In genomic region chr3:127764541-127764940, GRCm38 (mm10) we compare ENCODE assay signal across 17 mouse cellular contexts. TPM values are rescaled to one million over a fixed set of nuclear protein-coding genes. Genes with fewer than 3 reads are reported as not detected.
DNase-seq lines count a peak whose midpoint lies in the region; ATAC-seq and TF ChIP-seq lines count a peak whose summit lies in the region.
"Had no signal": no experiment of that assay in that cellular context is flagged by ENCODE, and none has a peak within 500 bp of the region (broad histone marks: within the 10 kb centered on the region; RNA-seq: fewer than 3 reads in every experiment).

No protein-coding gene starts in this region.

- no peaks in the 10 kb centered on the region for H3K4me1 ChIP-seq in heart, postnatal 0 days (ENCODE audit: control insufficient read depth, insufficient read depth)
- no peaks in the 10 kb centered on the region for H3K4me1 ChIP-seq in heart, embryonic 12.5 days (replicated peaks)
- no peaks in the 10 kb centered on the region for H3K4me1 ChIP-seq in lung, postnatal 0 days (ENCODE audit: insufficient read depth, low read depth, low read length)
- peaks cover 2 to 7% of the 10 kb centered on the region in 2 experiments for H3K4me1 ChIP-seq in MEL (ENCODE audit: control insufficient read depth in 1 of 2, insufficient read depth in 2 of 2, low read length in 2 of 2)
- H3K4me1 ChIP-seq: kidney, embryonic 15.5 days; midbrain, embryonic 12.5 days had no signal

- no peak for DNase-seq in heart, postnatal 0 days (ENCODE audit: low spot score)
- DNase-seq in lung, postnatal 0 days (ENCODE audit: low spot score): no peak
- DNase-seq in lung, postnatal 14 days: no peak
- DNase-seq in B cell, adult 2 months: peak; percentile 15 to 19
- no peak for DNase-seq in MEL (ENCODE audit: low read depth, low spot score)
- no peak for DNase-seq in urinary bladder, postnatal 14 days (ENCODE audit: low spot score)
- DNase-seq: cerebellum, postnatal 10 days; embryo, embryonic 11 days; gastrocnemius, adult 2 months; layer of hippocampus, adult 9-11 months; liver; right cerebral cortex, postnatal 4 days had no signal

- H3K27me3 ChIP-seq in heart, postnatal 0 days (ENCODE audit: control insufficient read depth, insufficient read depth, low read length): 0 out of 2 replicates have a peak, but pooled peaks cover 11% of the 10 kb centered on the region
- peaks cover 28% of the 10 kb centered on the region for H3K27me3 ChIP-seq in heart, embryonic 12.5 days (replicated peaks)
- no peaks in the 10 kb centered on the region for H3K27me3 ChIP-seq in lung, postnatal 0 days (replicated peaks; ENCODE audit: insufficient read depth, low read length)
- H3K27me3 ChIP-seq in MEL (ENCODE audit: control insufficient read depth in 1 of 2, insufficient read depth in 2 of 2, low read length in 2 of 2): no peaks in the 10 kb centered on the region

- no peak for TF ChIP-seq EP300 in heart, postnatal 0 days (IDR thresholded peaks at IDR 0.05; ENCODE audit: low read depth)
- no peak for TF ChIP-seq EP300 in lung, postnatal 0 days (IDR thresholded peaks at IDR 0.05)
- TF ChIP-seq EP300 in MEL (IDR thresholded peaks at IDR 0.05; ENCODE audit: low read depth in 1 of 2, low read length in 2 of 2): no peak

- peak; percentile 22; the same call in 1 of the 2 replicates for TF ChIP-seq CTCF in heart, postnatal 0 days (IDR thresholded peaks at IDR 0.05; ENCODE audit: low read depth)
- TF ChIP-seq CTCF in lung, postnatal 0 days (IDR thresholded peaks at IDR 0.05): peak; percentile 35
- TF ChIP-seq CTCF in MEL (IDR thresholded peaks at IDR 0.05 in 2 of 3, conservative IDR thresholded peaks at IDR 0.05 in 1 of 3; ENCODE audit: control insufficient read depth in 1 of 3, insufficient read depth in 1 of 3, low read depth in 2 of 3, low read length in 3 of 3, poor library complexity in 1 of 3, severe bottlenecking in 1 of 3): peak; percentile 43 to 50 (median 49); a peak in 5 of 6 replicates

- TF ChIP-seq RAD21 in MEL (IDR thresholded peaks at IDR 0.05; ENCODE audit: low read depth, low read length): peak; percentile 2

- TF ChIP-seq POLR2A in MEL (IDR thresholded peaks at IDR 0.05; ENCODE audit: control insufficient read depth in 1 of 2, insufficient read depth in 1 of 2, low read depth in 1 of 2, low read length in 2 of 2, poor library complexity in 1 of 2): no peak

- H3K79me2 ChIP-seq in MEL (ENCODE audit: control insufficient read depth, insufficient read depth, low read length, poor library complexity): no peaks in the 10 kb centered on the region

- no peak overlapping the region for H3K9ac ChIP-seq in heart, postnatal 0 days (replicated peaks; ENCODE audit: low read depth, low read length)
- no peak overlapping the region for H3K9ac ChIP-seq in heart, embryonic 12.5 days
- no peak overlapping the region for H3K9ac ChIP-seq in lung, postnatal 0 days (replicated peaks; ENCODE audit: low read depth)
- no peak overlapping the region for H3K9ac ChIP-seq in MEL (ENCODE audit: control insufficient read depth, low read depth, low read length, poor library complexity, severe bottlenecking)
- H3K9ac ChIP-seq: kidney, embryonic 15.5 days; midbrain, embryonic 12.5 days had no signal

- no peaks in the 10 kb centered on the region for H3K36me3 ChIP-seq in heart, postnatal 0 days (replicated peaks; ENCODE audit: control insufficient read depth, insufficient read depth, low read length)
- no peaks in the 10 kb centered on the region for H3K36me3 ChIP-seq in heart, embryonic 12.5 days
- H3K36me3 ChIP-seq in lung, postnatal 0 days (ENCODE audit: insufficient read depth, low read length): no peaks in the 10 kb centered on the region
- H3K36me3 ChIP-seq in MEL (ENCODE audit: control insufficient read depth in 1 of 2, insufficient read depth in 2 of 2, low read length in 2 of 2): peaks cover 0 to 4% of the 10 kb centered on the region in 2 experiments; a peak in 1 of 4 replicates
- H3K36me3 ChIP-seq: kidney, embryonic 15.5 days; midbrain, embryonic 12.5 days had no signal

- 58% methylated on average over 5 of the region's 5 CpGs for WGBS in heart, postnatal 0 days
- 57% methylated on average over 5 of the region's 5 CpGs for WGBS in heart, embryonic 12.5 days
- 59% methylated on average over 5 of the region's 5 CpGs for WGBS in lung, postnatal 0 days

- H3K27ac ChIP-seq in heart, postnatal 0 days (ENCODE audit: low read depth): no peak overlapping the region
- no peak overlapping the region for H3K27ac ChIP-seq in heart, embryonic 12.5 days (ENCODE audit: poor library complexity, severe bottlenecking)
- H3K27ac ChIP-seq in lung, postnatal 0 days (ENCODE audit: low read length): no peak overlapping the region
- no peak overlapping the region for H3K27ac ChIP-seq in MEL (ENCODE audit: control insufficient read depth, low read depth, low read length)
- H3K27ac ChIP-seq: gastrocnemius, adult 2 months; kidney, embryonic 15.5 days; midbrain, embryonic 12.5 days had no signal

- no peak overlapping the region for H3K4me2 ChIP-seq in heart, postnatal 0 days (ENCODE audit: low read depth, low read length)
- H3K4me2 ChIP-seq in heart, embryonic 12.5 days: no peak overlapping the region
- H3K4me2 ChIP-seq in lung, postnatal 0 days (replicated peaks; ENCODE audit: low read depth, low read length): no peak overlapping the region
- H3K4me2 ChIP-seq: kidney, embryonic 15.5 days; midbrain, embryonic 12.5 days had no signal

- H3K9me3 ChIP-seq in heart, postnatal 0 days (replicated peaks; ENCODE audit: control insufficient read depth, low read length): no peaks in the 10 kb centered on the region
- no peaks in the 10 kb centered on the region for H3K9me3 ChIP-seq in heart, embryonic 12.5 days (replicated peaks)
- no peaks in the 10 kb centered on the region for H3K9me3 ChIP-seq in lung, postnatal 0 days (ENCODE audit: low read length)
- H3K9me3 ChIP-seq in MEL (replicated peaks; ENCODE audit: insufficient read depth, low read length): no peaks in the 10 kb centered on the region
- H3K9me3 ChIP-seq: kidney, embryonic 15.5 days; midbrain, embryonic 12.5 days had no signal

- ATAC-seq in heart, postnatal 0 days (ENCODE audit: insufficient read depth, low read depth): no peak
- no peak for ATAC-seq in heart, embryonic 12.5 days (ENCODE audit: insufficient number of reproducible peaks, low FRiP score)
- ATAC-seq in lung, postnatal 0 days: no peak
- no peak for ATAC-seq in erythroid progenitor cell, adult 5-6 weeks (replicated peaks; ENCODE audit: low FRiP score, poor library complexity, severe bottlenecking)
- ATAC-seq: forebrain, embryonic 16.5 days had no signal

- H3K4me3 ChIP-seq in heart, postnatal 0 days (ENCODE audit: low read depth, low read length): no peak overlapping the region
- no peak overlapping the region for H3K4me3 ChIP-seq in heart, embryonic 12.5 days
- no peak overlapping the region for H3K4me3 ChIP-seq in lung, postnatal 0 days (ENCODE audit: low read depth, low read length)
- H3K4me3 ChIP-seq in MEL (ENCODE audit: control insufficient read depth in 1 of 2, insufficient read depth in 1 of 2, low read depth in 2 of 2, low read length in 2 of 2): no peak overlapping the region
- H3K4me3 ChIP-seq: gastrocnemius, adult 2 months; kidney, embryonic 15.5 days; midbrain, embryonic 12.5 days had no signal

TF ChIP-seq in MEL, 35 proteins besides CTCF, POLR2A, EP300 and RAD21:
- TF ChIP-seq GATA1 (IDR thresholded peaks at IDR 0.05; ENCODE audit: low read depth, low read length) (no peak), SMC3 (IDR thresholded peaks at IDR 0.05; ENCODE audit: low read depth, low read length) (0 out of 2 replicates have a peak, but pooled peaks have one; percentile 20)

RNA-seq across cellular contexts. Expression of gene Alpk1, which starts 15.8 kb away (rescaled TPM):
- total RNA-seq in heart, postnatal 0 days (2014; rRNA removed; ENCODE audit: low replicate concordance): 0.27 and 1.2 TPM in 2 replicates
- polyA plus RNA-seq in heart, postnatal 0 days (2015; fragmentation: Nextera tagmentation; extraction: Ambion mirVana): 0.55 and 1.0 TPM in 2 replicates
- polyA plus RNA-seq in heart, embryonic 12.5 days (2016; fragmentation: Nextera tagmentation; extraction: Ambion mirVana): 1.5 and 1.6 TPM in 2 replicates
- polyA plus RNA-seq in lung, postnatal 0 days (2015; fragmentation: Nextera tagmentation; extraction: Ambion mirVana): 0.76 and 0.82 TPM in 2 replicates
- total RNA-seq in MEL (2012; rRNA removed): 1.8 and 2.4 TPM in 2 replicates
- polyA plus RNA-seq in MEL (2012; ENCODE audit: insufficient read depth in 1 of 2, insufficient read length in 2 of 2, low read depth in 1 of 2, low replicate concordance in 2 of 2, missing spikeins in 1 of 2): 1 to 10 TPM in 1 of 2 experiments, not detected in 1; 1.8 TPM
- total RNA-seq in erythroid progenitor cell, adult 5-6 weeks (2015; ENCODE audit: low replicate concordance): 2.5 and 10.5 TPM in 2 replicates
- total RNA-seq in erythroid progenitor cell, adult 5-6 weeks (2017; ENCODE audit: low replicate concordance): 1.2 and 2.1 TPM in 2 replicates

RNA-seq across cellular contexts. Expression of gene Tifa, which starts 25.1 kb away (rescaled TPM):
- total RNA-seq in heart, postnatal 0 days (2014; rRNA removed; ENCODE audit: low replicate concordance): 1.4 and 2.4 TPM in 2 replicates
- 2.6 and 2.9 TPM in 2 replicates for polyA plus RNA-seq in heart, postnatal 0 days (2015; fragmentation: Nextera tagmentation; extraction: Ambion mirVana)
- polyA plus RNA-seq in heart, embryonic 12.5 days (2016; fragmentation: Nextera tagmentation; extraction: Ambion mirVana): 2.6 and 2.7 TPM in 2 replicates
- 6.3 and 7.1 TPM in 2 replicates for polyA plus RNA-seq in lung, postnatal 0 days (2015; fragmentation: Nextera tagmentation; extraction: Ambion mirVana)
- total RNA-seq in MEL (2012; rRNA removed): 1.4 and 1.7 TPM in 2 replicates
- polyA plus RNA-seq in MEL (2012; ENCODE audit: insufficient read depth in 1 of 2, insufficient read length in 2 of 2, low read depth in 1 of 2, low replicate concordance in 2 of 2, missing spikeins in 1 of 2): 1 to 10 TPM in 1 of 2 experiments, not detected in 1; 3.0 TPM
- total RNA-seq in erythroid progenitor cell, adult 5-6 weeks (2015; ENCODE audit: low replicate concordance): 80.1 and 82.9 TPM in 2 replicates
- total RNA-seq in erythroid progenitor cell, adult 5-6 weeks (2017; ENCODE audit: low replicate concordance): 73.2 and 82.3 TPM in 2 replicates

Comparison
In these comparisons a context has a peak if more than half of its experiments do, and no peak if none do; other contexts are left out.
1. DNase-seq: peak in B cell, adult 2 months (2 of 2); none in heart, postnatal 0 days (single experiment), lung, postnatal 0 days (single experiment), lung, postnatal 14 days (single experiment), MEL (single experiment) and urinary bladder, postnatal 14 days (single experiment).
2. Peak in every context shown above with its lines, with median percentiles within 50 percentile points of each other: CTCF ChIP-seq.